Mouse (Mus musculus): Measurements from ENCODE around the gene Slc43a2. TPM values are rescaled to one million over a fixed set of nuclear protein-coding genes. Genes with fewer than 3 reads are reported as not detected.

Gene Slc43a2
- polyA plus RNA-seq, 1 experiment from 2014 or later, result 17.3 TPM

DNA sequence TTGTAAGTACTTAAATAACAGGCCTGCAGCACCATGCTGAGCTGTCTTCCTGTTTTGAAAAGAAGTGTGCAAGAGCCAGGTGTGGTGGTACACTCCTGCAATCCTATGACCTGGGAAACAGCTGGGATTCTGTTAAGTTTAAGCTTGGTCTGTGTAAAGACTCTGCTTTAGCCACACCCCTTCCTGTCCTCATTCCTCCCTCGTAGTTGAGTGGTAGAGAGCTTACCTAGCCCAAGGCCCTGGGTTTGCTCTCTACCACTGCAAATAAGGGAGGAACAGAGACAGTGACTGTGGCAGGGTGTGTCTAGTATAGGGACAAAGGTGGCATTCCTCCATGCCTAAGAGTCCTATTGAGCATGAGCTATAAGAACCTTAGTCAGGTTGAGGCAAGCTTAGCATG is 73.8 kb downstream of the Slc43a2 start:
- Histone ChIP-seq H3K27me3 (no peaks in the 10 kb centered on the region), H3K4me1 (replicated peaks) (no peaks in the 10 kb centered on the region), H3K27ac (no peak overlapping the region), H3K9me3 (no peaks in the 10 kb centered on the region), H3K36me3 (peaks cover 84% of the 10 kb centered on the region), H3K4me2 (replicated peaks) (no peak overlapping the region), H3K9ac (replicated peaks) (no peak overlapping the region), H3K4me3 (replicated peaks) (no peak overlapping the region)
- no peak for ATAC-seq
- 59% methylated on average over 1 of the region's 1 CpGs for WGBS

DNA sequence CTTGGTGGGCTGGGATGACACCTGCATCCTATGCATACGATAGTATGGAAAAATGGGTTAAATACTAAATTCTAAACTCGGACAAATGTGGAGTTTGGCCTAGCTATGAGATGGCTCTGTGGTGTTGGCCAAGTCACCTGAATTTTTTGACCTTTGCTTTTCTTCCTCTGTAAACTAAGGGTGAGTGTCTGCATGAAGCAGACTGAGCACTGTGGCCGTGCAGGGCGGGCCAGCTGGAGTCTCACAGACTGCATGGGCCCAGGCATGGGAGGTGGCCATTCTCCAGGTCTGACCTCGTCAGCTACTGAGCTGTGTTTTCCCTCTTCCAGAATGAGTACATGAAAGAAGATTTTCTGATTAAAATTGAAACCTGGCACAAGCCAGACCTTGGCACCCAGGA is 77.3 kb downstream of the Slc43a2 start:
- H3K4me2 ChIP-seq (replicated peaks), result no peak overlapping the region
- no peaks in the 10 kb centered on the region for H3K27me3 ChIP-seq
- H3K4me3 ChIP-seq (replicated peaks), result no peak overlapping the region
- no peak overlapping the region for H3K9ac ChIP-seq (replicated peaks)
- H3K4me1 ChIP-seq (replicated peaks), result no peaks in the 10 kb centered on the region
- H3K36me3 ChIP-seq, result peaks cover 82% of the 10 kb centered on the region
- ATAC-seq, result no peak
- H3K9me3 ChIP-seq, result no peaks in the 10 kb centered on the region
- no peak overlapping the region for H3K27ac ChIP-seq
- WGBS, result 97% methylated on average over 5 of the region's 5 CpGs

DNA sequence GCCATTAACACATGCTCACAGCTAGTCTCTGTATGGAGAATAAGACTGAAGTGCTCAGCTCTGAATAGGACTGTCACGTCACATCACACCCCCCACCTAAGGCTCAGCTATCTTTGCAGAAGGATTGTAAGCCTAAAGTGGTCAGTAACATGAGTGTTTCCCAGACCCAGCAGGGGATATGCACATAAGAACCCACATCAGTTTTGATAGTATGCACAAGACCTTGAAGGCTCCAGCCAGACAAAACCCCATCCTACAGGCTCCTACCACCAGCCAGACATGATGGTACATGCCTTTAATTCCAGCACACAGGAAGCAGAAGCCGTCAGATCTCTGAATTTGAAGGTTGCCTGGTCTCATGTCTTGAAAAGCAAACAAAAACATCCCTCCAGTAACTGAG is 78.5 kb downstream of the Slc43a2 start:
- H3K4me3 ChIP-seq (replicated peaks), result no peak overlapping the region
- H3K27me3 ChIP-seq, result no peaks in the 10 kb centered on the region
- no peak overlapping the region for H3K9ac ChIP-seq (replicated peaks)
- no peak for ATAC-seq
- no peaks in the 10 kb centered on the region for H3K4me1 ChIP-seq (replicated peaks)
- WGBS, result 82% methylated on average over 2 of the region's 2 CpGs
- H3K9me3 ChIP-seq, result no peaks in the 10 kb centered on the region
- no peak overlapping the region for H3K27ac ChIP-seq
- peaks cover 83% of the 10 kb centered on the region for H3K36me3 ChIP-seq
- H3K4me2 ChIP-seq (replicated peaks), result no peak overlapping the region

DNA sequence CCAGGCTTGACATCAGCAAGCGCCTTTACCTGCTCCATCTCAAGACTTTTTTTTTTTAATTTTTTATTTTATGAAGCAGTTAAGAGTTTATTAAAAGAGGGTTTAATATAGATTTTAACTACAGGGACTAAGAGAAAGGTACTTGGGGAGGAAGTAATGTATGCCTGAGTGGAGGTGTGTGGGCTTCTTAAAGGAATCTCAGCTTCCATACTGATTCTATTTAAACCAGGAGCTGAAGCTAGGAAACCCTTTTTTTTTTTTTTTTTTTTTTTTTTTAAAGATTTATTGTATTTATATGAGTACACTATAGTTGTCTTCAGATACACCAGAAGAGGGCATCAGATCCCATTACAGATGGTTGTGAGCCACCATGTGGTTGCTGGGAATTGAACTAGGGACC is 83.3 kb downstream of the Slc43a2 start:
- no peaks in the 10 kb centered on the region for H3K9me3 ChIP-seq
- H3K27ac ChIP-seq, result no peak overlapping the region
- no peak for ATAC-seq
- peaks cover 80% of the 10 kb centered on the region for H3K36me3 ChIP-seq
- no peaks in the 10 kb centered on the region for H3K4me1 ChIP-seq (replicated peaks)
- no peaks in the 10 kb centered on the region for H3K27me3 ChIP-seq
- no peak overlapping the region for H3K4me2 ChIP-seq (replicated peaks)
- no peak overlapping the region for H3K9ac ChIP-seq (replicated peaks)
- no peak overlapping the region for H3K4me3 ChIP-seq (replicated peaks)
- 97% methylated on average over 1 of the region's 1 CpGs for WGBS

DNA sequence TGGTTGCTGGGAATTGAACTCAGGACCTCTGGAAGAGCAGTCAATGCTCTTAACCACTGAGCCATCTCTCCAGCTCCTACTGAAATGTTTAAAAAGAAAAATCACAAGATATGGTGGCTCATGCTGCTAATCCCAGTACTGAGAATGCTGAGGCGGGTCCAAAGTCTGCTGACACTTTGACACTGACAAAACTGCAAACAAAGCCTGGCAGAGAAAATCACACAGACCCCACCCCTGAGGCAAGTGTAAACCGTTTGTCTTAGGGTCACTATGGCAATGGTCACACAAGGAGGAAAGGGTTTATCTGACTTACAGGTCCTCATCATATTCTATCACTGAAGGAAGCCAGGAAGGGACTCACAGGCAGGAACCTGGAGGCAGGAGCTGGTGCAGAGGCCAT is 84.1 kb downstream of the Slc43a2 start:
- Histone ChIP-seq H3K9ac (replicated peaks) (no peak overlapping the region), H3K4me2 (replicated peaks) (no peak overlapping the region), H3K36me3 (peaks cover 80% of the 10 kb centered on the region), H3K9me3 (no peaks in the 10 kb centered on the region), H3K27me3 (no peaks in the 10 kb centered on the region), H3K27ac (no peak overlapping the region), H3K4me3 (replicated peaks) (no peak overlapping the region), H3K4me1 (replicated peaks) (no peaks in the 10 kb centered on the region)
- no peak for ATAC-seq
- 88% methylated on average over 2 of the region's 2 CpGs for WGBS

DNA sequence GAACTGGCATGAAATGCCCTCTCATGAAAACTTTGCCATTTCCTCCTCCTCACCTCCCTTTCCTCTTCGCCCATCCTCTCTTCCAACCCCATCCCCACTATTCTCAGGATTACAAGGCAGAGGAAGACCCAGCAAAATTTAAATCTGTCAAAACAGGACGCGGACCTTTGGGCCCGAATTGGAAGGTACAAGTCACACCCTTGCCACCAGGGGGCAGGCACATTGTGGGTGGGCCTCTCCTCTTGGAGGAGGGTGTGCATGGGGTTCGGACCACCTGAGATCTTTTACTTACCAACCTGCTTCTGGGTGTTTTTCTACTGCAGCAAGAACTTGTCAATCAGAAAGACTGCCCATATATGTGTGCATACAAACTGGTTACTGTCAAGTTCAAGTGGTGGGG is 87.6 kb downstream of the Slc43a2 start:
- ATAC-seq, result no peak
- WGBS, result 82% methylated on average over 5 of the region's 5 CpGs
- H3K4me2 ChIP-seq (replicated peaks), result no peak overlapping the region
- no peaks in the 10 kb centered on the region for H3K9me3 ChIP-seq
- H3K4me1 ChIP-seq (replicated peaks), result no peaks in the 10 kb centered on the region
- no peak overlapping the region for H3K27ac ChIP-seq
- no peak overlapping the region for H3K9ac ChIP-seq (replicated peaks)
- no peaks in the 10 kb centered on the region for H3K27me3 ChIP-seq
- H3K4me3 ChIP-seq (replicated peaks), result no peak overlapping the region
- peaks cover 78% of the 10 kb centered on the region for H3K36me3 ChIP-seq

DNA sequence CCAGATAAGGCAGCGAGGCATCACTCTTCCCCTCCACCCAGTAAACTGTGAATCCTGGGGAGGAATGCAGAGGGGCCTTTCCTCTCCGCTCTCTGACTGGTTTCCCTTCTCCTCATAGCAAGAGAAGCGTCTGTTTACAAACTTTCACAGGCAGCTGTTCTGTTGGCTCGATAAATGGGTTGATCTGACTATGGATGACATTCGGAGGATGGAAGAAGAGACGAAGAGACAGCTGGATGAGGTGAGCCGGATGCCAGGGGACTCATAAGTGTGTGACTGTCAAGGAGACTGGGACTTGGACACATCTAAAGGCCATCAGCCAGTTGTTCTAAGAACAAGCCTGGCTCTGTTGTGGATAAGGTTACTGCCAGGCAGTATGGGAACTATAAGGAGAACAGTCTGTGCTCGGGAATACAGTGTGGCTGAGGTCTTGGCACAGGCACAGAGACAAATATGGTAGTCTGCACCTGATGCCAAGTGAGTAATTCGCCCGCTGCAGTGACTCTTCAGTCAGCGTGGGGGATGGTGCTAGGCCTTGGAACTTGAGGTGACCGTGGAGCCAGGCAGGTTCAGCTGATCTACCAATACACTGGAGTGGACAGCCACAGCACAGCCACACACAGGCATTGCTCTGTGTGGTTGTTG is 88.8 kb downstream of the Slc43a2 start:
- 96% methylated on average over 12 of the region's 12 CpGs for WGBS
- Histone ChIP-seq H3K4me3 (replicated peaks) (no peak overlapping the region), H3K27ac (no peak overlapping the region), H3K27me3 (no peaks in the 10 kb centered on the region), H3K9ac (replicated peaks) (no peak overlapping the region), H3K9me3 (no peaks in the 10 kb centered on the region), H3K36me3 (peaks cover 77% of the 10 kb centered on the region), H3K4me2 (replicated peaks) (no peak overlapping the region), H3K4me1 (replicated peaks) (no peaks in the 10 kb centered on the region)
- no peak for ATAC-seq

DNA sequence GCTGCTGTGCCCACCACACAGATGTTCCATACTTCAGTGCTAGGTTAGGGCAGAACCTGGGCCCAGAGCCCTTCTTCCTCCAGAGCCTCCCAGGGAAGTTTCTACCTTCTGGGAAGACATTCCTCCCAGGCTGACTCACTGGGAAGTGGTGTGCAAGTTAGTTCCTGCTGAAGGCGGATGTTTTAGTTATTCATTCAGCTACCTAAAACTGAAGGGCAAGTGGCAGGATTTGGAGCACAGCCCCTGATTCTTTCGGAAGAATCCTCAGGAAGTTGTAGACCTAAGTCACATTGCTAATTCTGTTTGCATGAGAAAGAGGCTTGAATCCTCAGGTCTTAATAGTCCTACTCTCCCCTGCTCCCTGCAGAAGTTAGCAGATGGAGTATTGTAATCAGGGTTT is 89.9 kb downstream of the Slc43a2 start:
- Histone ChIP-seq H3K4me1 (replicated peaks) (no peaks in the 10 kb centered on the region), H3K4me3 (replicated peaks) (no peak overlapping the region), H3K27me3 (no peaks in the 10 kb centered on the region), H3K9ac (replicated peaks) (no peak overlapping the region), H3K4me2 (replicated peaks) (no peak overlapping the region), H3K27ac (no peak overlapping the region), H3K36me3 (peaks cover 77% of the 10 kb centered on the region), H3K9me3 (no peaks in the 10 kb centered on the region)
- WGBS, result 94% methylated on average over 2 of the region's 2 CpGs
- no peak for ATAC-seq

DNA sequence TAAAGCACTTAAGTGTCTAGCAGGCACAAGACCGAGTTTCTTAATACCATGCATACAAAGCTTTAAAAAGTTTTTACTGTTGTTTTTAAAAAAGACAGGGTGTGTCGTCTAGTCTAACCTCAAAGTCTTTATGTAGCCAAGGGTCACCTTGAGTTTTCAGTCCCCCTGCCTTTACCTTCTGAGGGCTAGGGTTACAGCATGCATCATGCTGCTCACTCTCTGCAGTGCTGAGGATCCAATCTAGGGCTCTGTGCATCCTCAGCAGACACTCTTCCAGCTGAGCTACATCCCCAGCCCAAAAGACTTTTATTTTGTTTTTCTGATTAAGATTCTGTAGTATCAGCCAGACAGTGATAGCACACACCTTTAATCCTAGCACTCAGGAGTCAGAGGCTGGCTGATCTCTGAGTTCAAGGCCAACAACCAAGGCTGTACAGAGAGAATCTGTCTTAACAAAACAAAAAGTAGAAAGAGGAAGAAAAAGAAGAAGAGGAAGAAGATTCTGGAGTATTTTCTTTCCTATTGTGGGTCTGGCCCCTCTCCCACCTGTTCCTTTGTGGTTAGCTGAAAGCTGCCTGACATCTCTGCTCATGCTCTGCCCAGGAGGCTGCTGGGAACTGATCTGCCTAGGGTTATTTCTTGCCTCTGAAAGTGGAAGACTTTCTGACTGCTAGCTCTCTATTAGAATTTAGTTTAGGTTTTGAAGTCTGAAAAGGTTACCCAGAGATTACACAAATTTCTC is 91.3 kb downstream of the Slc43a2 start:
- 83% methylated on average over 2 of the region's 2 CpGs for WGBS
- no peak for ATAC-seq
- Histone ChIP-seq H3K9ac (replicated peaks) (no peak overlapping the region), H3K27me3 (no peaks in the 10 kb centered on the region), H3K4me2 (replicated peaks) (no peak overlapping the region), H3K9me3 (no peaks in the 10 kb centered on the region), H3K36me3 (peaks cover 79% of the 10 kb centered on the region), H3K4me3 (replicated peaks) (no peak overlapping the region), H3K4me1 (replicated peaks) (no peaks in the 10 kb centered on the region), H3K27ac (no peak overlapping the region)

DNA sequence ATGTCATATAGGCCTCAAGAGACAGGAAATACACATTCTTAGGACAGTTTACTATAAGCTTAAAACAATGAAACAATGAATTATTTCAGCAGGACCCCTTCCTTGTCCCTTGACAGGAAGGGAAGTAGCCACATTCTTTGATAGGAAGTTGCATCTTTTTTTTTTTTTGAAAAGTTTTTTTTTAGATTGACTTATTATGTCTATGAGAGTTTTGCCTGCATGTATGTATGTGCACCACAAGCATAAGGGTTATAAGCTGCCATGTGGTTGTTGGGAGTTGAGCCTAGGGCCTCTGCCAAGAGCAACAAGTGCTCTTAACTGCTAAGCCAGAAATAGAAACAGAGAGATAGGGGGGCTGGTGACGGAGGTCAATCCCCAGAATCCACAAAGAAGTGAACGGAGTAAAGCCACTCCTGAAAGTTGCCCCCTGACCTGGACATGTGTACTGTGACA is 92.6 kb downstream of the Slc43a2 start:
- no peak for ATAC-seq
- H3K4me2 ChIP-seq (replicated peaks), result no peak overlapping the region
- H3K9ac ChIP-seq (replicated peaks), result no peak overlapping the region
- H3K9me3 ChIP-seq, result no peaks in the 10 kb centered on the region
- no peaks in the 10 kb centered on the region for H3K4me1 ChIP-seq (replicated peaks)
- H3K36me3 ChIP-seq, result peaks cover 80% of the 10 kb centered on the region
- no peaks in the 10 kb centered on the region for H3K27me3 ChIP-seq
- H3K4me3 ChIP-seq (replicated peaks), result no peak overlapping the region
- H3K27ac ChIP-seq, result no peak overlapping the region
- WGBS, result 80% methylated on average over 2 of the region's 2 CpGs

DNA sequence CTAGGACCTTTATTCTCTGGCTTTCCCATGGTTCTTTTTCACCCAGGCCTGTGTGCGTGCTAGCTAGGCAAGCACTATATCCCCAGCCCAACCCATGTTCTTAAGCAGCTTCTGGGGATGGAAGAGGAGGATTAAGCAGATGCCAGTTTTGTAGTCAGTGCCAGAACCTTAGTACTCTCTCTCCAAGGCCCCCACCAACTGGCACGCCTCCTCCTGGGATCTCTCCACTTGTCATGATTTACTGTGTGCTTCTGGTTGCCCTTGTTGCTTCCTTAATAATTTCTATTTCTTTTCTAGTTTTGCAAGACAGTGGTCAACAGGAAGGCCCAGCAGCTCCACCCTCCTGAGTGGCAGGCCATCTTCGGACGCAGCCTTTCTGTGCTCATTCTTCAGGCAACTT is 94.3 kb downstream of the Slc43a2 start:
- Histone ChIP-seq H3K27me3 (no peaks in the 10 kb centered on the region), H3K4me2 (replicated peaks) (no peak overlapping the region), H3K9ac (replicated peaks) (no peak overlapping the region), H3K4me3 (replicated peaks) (no peak overlapping the region), H3K4me1 (replicated peaks) (peaks cover 8% of the 10 kb centered on the region), H3K9me3 (no peaks in the 10 kb centered on the region), H3K27ac (no peak overlapping the region), H3K36me3 (peaks cover 63% of the 10 kb centered on the region)
- no peak for ATAC-seq
- 95% methylated on average over 4 of the region's 4 CpGs for WGBS
